In the genomic region with DNA sequence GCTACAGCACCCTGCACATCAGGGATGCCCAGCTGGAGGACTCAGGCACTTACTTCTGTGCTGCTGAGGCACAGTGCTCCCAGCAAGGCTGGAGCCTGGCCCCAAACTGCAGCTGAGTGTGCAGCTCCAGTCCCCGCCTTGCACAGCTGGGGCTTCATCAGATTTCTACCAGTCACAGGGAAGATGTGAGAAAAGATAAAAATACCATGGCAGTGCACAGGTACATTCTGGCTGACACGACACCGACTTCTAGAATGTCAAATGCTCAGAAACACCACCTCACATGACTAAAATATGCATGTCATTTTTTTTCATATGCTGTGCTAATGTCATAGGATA, we compare ENCODE assay signal across 7 mouse cellular contexts.
DNase-seq lines count a peak whose midpoint lies in the region; ATAC-seq lines count a peak whose summit lies in the region.
"Not testable (repeated sequence)": the region's sequence is repeated elsewhere in the genome, so short reads cannot be mapped to it uniquely, and the experiment has no call there.

No protein-coding gene starts in this region.

- H3K4me1 ChIP-seq in forebrain, embryonic 15.5 days; hindbrain, embryonic 11.5 days (replicated peaks; ENCODE audit: control insufficient read depth, insufficient read depth, low read length); hindbrain, embryonic 15.5 days (replicated peaks); midbrain, embryonic 11.5 days (ENCODE audit: control insufficient read depth, insufficient read depth, low read length); midbrain, embryonic 15.5 days; neural tube, embryonic 12.5 days; neural tube, embryonic 15.5 days: not testable (repeated sequence)

- not testable (repeated sequence) for H3K36me3 ChIP-seq in forebrain, embryonic 15.5 days; hindbrain, embryonic 11.5 days (ENCODE audit: control insufficient read depth, insufficient read depth, low read length); hindbrain, embryonic 15.5 days; midbrain, embryonic 11.5 days (ENCODE audit: control insufficient read depth, insufficient read depth, low read length); midbrain, embryonic 15.5 days (replicated peaks); neural tube, embryonic 12.5 days; neural tube, embryonic 15.5 days

- not testable (repeated sequence) for DNase-seq in hindbrain, embryonic 11.5 days (ENCODE audit: low spot score); midbrain, embryonic 11.5 days (ENCODE audit: low spot score, missing footprints)

- no CpG with 5 or more reads among the region's 3 CpGs for WGBS in forebrain, embryonic 15.5 days
- WGBS in hindbrain, embryonic 11.5 days, result no CpG with 5 or more reads among the region's 3 CpGs
- WGBS in hindbrain, embryonic 15.5 days, result no CpG with 5 or more reads among the region's 3 CpGs
- WGBS in midbrain, embryonic 11.5 days, result no CpG with 5 or more reads among the region's 3 CpGs
- WGBS in midbrain, embryonic 15.5 days, result no CpG with 5 or more reads among the region's 3 CpGs
- no CpG with 5 or more reads among the region's 3 CpGs for WGBS in neural tube, embryonic 12.5 days
- WGBS in neural tube, embryonic 15.5 days, result no CpG with 5 or more reads among the region's 3 CpGs

- ATAC-seq in forebrain, embryonic 15.5 days (replicated peaks), result 0 out of 2 replicates have a peak, but pooled peaks have one; percentile 23
- peak; percentile 45 for ATAC-seq in hindbrain, embryonic 11.5 days (ENCODE audit: low FRiP score)
- peak; percentile 54 for ATAC-seq in hindbrain, embryonic 15.5 days (ENCODE audit: low FRiP score, low read depth)
- ATAC-seq in midbrain, embryonic 11.5 days (ENCODE audit: low FRiP score), result peak; percentile 55; the same call in 1 of the 2 replicates
- peak; percentile 75 for ATAC-seq in midbrain, embryonic 15.5 days (replicated peaks)
- 0 out of 2 replicates have a peak, but pooled peaks have one; percentile 21 for ATAC-seq in neural tube, embryonic 12.5 days (ENCODE audit: low FRiP score, low read depth)
- peak; percentile 45; the same call in 1 of the 2 replicates for ATAC-seq in neural tube, embryonic 15.5 days (ENCODE audit: low FRiP score)

- H3K27ac ChIP-seq in forebrain, embryonic 15.5 days (replicated peaks); hindbrain, embryonic 11.5 days (ENCODE audit: low read depth, low read length); hindbrain, embryonic 15.5 days (replicated peaks); midbrain, embryonic 11.5 days (ENCODE audit: low read depth, low read length); midbrain, embryonic 15.5 days; neural tube, embryonic 12.5 days; neural tube, embryonic 15.5 days (replicated peaks): not testable (repeated sequence)

- H3K9me3 ChIP-seq in forebrain, embryonic 15.5 days; hindbrain, embryonic 11.5 days (ENCODE audit: control insufficient read depth, low read length); hindbrain, embryonic 15.5 days; midbrain, embryonic 11.5 days (ENCODE audit: control insufficient read depth, low read length); midbrain, embryonic 15.5 days; neural tube, embryonic 12.5 days; neural tube, embryonic 15.5 days (replicated peaks): not testable (repeated sequence)

- H3K4me2 ChIP-seq in forebrain, embryonic 15.5 days (replicated peaks); hindbrain, embryonic 11.5 days (replicated peaks; ENCODE audit: low read depth, low read length); hindbrain, embryonic 15.5 days; midbrain, embryonic 11.5 days; midbrain, embryonic 15.5 days; neural tube, embryonic 12.5 days (replicated peaks); neural tube, embryonic 15.5 days: not testable (repeated sequence)

- not testable (repeated sequence) for H3K9ac ChIP-seq in forebrain, embryonic 15.5 days (replicated peaks); hindbrain, embryonic 11.5 days (ENCODE audit: low read depth, low read length); hindbrain, embryonic 15.5 days; midbrain, embryonic 11.5 days (ENCODE audit: low read length); midbrain, embryonic 15.5 days; neural tube, embryonic 12.5 days; neural tube, embryonic 15.5 days (replicated peaks)

- H3K27me3 ChIP-seq in forebrain, embryonic 15.5 days; hindbrain, embryonic 11.5 days (ENCODE audit: control insufficient read depth, insufficient read depth, low read length); hindbrain, embryonic 15.5 days; midbrain, embryonic 11.5 days (ENCODE audit: control insufficient read depth, insufficient read depth, low read length); midbrain, embryonic 15.5 days (replicated peaks); neural tube, embryonic 12.5 days (replicated peaks); neural tube, embryonic 15.5 days (replicated peaks): not testable (repeated sequence)

- not testable (repeated sequence) for H3K4me3 ChIP-seq in forebrain, embryonic 15.5 days; hindbrain, embryonic 11.5 days (ENCODE audit: low read depth, low read length); hindbrain, embryonic 15.5 days; midbrain, embryonic 11.5 days (ENCODE audit: low read depth, low read length); midbrain, embryonic 15.5 days; neural tube, embryonic 12.5 days; neural tube, embryonic 15.5 days (replicated peaks)

Comparison
In these comparisons a context has a peak if more than half of its experiments do, and no peak if none do; other contexts are left out.
1. ATAC-seq: peak in every context shown above with its lines; median percentile 75 in midbrain, embryonic 15.5 days; 55 in midbrain, embryonic 11.5 days; 54 in hindbrain, embryonic 15.5 days; 45 in hindbrain, embryonic 11.5 days; 45 in neural tube, embryonic 15.5 days; 23 in forebrain, embryonic 15.5 days; 21 in neural tube, embryonic 12.5 days.